Mouse (Mus musculus) kidney, postnatal 36 days (tissue): Measurements from ENCODE around the gene Kitl.

Experiments
- DNase-seq, 2 experiments: peaks; one replicate each; pipeline ENCODE4 v3.0.0; 2021 to 2022; ENCODE audit warnings: mixed read lengths in 2 of 2

Kitl gene

GRCm38 (mm10) chr10:100127837-100128743 is 112.7 kb downstream of the Kitl start:
- no peak for DNase-seq

GRCm38 (mm10) chr10:100131657-100132056 is 116.2 kb downstream of the Kitl start:
- DNase-seq, result no peak

- DNase-seq, result no peak
Measured at GRCm38 (mm10) chr10:100132304-100132703, 116.9 kb downstream of the Kitl start.

GRCm38 (mm10) chr10:100138552-100138951 is 123.1 kb downstream of the Kitl start:
- DNase-seq, result no peak

- DNase-seq, result no peak
Measured at GRCm38 (mm10) chr10:100148123-100148522, 132.7 kb downstream of the Kitl start.
